Mouse (Mus musculus) megakaryocyte, adult 5-6 weeks (primary cell): ENCODE measurements at regions not wholly inside any gene's neighbourhood (a gene's known extent, or its start where the extent isn't known, plus 50 kb on each side); places are given as distances from the start of the nearest gene placed in this dataset.
"Not testable (repeated sequence)": the region's sequence is repeated elsewhere in the genome, so short reads cannot be mapped to it uniquely, and the experiment has no call there.

ENCODE experiments used
- ATAC-seq: 2 replicates; pipeline ENCODE4 v1.8.0; 2016; ENCODE audit warnings: mild to moderate bottlenecking, inconsistent platforms; ENCODE audit not compliant: poor library complexity, severe bottlenecking

DNA sequence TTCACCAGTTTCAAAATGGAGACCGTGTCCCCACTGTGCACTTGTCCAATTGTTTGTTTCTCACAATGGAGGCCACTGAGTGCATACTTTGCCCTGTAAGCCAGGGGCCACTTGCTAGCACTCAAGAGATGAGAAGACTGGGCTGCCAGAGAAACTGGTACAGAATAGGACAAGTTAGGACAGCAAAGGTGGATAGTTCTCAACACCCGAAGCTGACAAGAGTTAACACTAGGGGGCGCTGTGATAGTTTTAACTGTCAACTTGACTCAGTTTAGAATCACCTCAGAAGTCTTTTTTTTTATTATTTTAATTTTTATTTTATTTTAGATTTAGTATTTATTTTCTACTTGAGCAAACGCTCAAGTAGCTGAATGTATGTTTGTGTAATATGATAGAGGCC is 188.2 kb upstream of the Asap2 start:
- ATAC-seq = not testable (repeated sequence)

DNA sequence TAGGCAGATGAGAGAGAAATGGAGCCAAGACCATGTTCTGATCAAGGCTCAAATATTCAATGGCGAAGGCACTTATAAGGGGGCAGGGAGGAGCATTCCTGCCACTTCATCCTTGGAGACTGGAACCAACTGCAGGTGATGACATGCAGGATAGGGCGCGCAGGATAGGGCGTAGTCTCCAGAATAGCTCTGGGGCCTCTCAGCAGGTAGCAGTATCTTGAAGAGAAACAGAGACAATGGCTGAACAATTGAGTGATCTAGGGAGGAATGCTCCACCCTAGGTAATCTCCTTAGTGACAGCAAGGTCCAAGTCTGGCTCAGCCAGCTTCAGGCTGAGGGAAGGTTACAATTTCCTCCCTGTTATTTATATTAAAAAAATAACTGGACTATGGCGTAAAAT is 184.8 kb upstream of the Asap2 start:
- not testable (repeated sequence) for ATAC-seq

DNA sequence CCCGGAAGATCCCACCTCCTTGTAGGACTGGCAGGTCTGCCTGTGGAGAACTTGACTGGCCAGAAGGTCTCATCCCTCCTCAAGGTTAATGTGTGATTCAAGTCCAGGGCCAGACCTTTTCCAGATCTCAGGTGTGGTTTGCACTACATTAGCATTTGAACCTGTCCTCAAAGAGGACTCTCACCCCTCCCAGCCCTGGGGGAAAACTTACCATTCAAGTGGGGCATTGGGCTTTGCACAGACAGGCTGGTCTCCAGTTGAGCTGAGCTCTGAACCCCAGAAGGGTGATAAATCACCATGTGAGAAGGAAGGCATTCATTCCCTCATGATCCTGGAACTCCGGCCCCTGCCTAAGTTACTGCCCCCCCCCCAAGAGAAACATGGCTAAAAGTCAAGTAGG is 183.6 kb upstream of the Asap2 start:
- no peak for ATAC-seq

DNA sequence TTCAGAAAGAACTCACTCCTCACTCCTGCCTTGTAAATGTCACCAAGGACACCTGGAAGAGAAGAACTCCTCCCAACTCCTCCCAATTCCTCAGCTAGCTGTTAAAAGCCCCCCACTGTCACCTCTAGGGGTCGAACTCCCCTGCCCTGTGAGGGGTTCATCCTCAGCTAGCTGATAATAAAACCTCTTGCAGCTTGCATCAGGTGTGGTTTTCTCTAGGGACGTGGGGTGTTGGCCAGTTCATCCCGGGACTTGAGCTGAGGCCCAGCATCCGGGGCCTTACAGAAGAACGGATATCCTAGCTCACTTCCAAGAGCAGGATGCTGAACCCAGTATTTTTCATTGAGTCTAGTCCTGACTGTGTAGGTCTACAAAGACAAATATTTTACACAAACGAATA is 176.4 kb upstream of the Asap2 start:
- not testable (repeated sequence) for ATAC-seq

DNA sequence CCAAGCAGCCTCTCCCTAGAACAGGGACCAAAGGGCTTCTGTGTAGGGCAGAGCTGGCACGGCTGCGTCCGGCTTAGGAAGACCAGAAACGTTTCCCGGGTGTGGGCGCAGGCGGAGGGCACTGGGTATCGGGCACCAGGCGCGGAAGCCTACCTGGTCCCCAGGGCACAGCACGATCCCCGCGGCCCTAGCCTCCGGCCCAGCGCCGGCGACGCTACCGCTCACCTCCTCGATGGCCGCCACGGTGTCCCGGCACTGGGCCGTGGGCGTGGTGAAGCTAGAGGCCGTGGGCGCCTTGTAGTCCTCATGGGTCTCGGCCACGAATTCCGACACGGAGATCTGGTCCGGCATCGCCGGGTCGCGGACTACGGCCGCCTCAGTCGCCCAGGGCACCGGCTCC is 175.1 kb upstream of the Asap2 start:
- not testable (repeated sequence) for ATAC-seq

DNA sequence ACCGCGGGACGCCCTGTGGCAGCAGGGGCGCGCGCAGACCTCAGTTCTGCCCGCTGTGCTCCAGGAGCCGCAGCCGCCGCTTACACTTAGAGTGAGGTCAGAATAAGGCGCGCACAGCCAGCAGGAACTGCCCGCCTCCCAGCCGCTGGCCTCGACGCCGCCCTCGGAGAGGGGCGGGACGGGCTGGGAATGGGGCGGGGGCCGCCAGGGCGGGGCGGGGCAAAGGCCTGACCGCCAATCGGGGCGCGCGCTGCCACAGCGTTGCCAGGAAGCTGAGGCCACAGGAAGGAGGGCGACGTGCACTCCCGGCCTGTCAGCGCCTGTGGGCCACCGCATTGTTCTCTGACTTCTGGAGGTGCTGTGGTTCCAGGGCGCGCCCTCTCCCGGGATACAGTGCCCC is 174.7 kb upstream of the Asap2 start:
- peak; percentile 57 for ATAC-seq

DNA sequence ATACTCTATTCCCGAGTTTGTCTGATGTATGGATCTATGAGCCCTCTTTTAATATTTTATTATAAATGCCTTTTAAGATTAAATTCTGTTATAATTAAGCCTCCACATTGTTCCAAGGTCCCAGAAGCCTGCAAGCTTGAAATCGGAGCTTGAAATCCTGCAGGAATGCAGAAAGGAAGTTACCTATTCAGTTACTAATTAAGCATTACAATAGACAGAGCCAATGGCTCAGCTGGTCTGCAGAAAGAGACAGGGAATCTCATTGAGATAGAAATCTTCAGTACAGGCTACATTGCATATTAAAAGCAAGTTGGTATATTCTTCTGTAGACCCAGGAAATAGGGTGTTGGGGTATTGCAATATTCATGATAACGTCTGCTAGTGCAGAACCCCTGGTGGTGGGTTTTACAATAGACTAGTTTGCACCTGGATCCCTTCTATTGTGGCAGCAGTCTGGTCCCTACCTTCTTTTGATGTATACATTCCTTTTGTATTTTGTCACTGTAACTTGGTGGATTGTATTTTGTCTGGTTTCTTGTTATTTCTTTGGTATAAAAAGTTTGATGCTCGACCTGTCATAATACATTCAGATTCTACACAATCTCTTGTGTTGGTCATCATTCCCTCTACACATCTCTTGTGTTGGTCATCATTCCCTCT is 146.5 kb upstream of the Asap2 start:
- ATAC-seq = not testable (repeated sequence)

DNA sequence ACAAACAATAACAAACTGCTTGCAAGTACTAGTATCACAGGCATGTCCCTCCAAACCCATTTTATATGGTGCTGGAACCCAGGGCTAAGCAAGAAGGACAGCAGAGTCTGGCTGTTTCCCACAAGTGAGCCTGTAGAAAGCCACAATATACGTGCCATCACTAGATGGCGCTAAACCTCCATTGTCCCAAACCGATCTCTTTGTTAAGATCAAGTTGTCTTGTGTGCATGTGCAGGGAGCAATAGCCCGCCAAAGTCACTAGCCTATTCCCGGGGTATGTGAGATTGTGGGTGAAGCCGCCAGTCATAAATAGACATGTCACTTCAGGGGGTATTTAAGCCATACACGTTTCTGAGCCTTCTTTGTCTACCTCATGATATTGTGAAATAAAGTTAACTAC is 145.4 kb upstream of the Asap2 start:
- not testable (repeated sequence) for ATAC-seq

DNA sequence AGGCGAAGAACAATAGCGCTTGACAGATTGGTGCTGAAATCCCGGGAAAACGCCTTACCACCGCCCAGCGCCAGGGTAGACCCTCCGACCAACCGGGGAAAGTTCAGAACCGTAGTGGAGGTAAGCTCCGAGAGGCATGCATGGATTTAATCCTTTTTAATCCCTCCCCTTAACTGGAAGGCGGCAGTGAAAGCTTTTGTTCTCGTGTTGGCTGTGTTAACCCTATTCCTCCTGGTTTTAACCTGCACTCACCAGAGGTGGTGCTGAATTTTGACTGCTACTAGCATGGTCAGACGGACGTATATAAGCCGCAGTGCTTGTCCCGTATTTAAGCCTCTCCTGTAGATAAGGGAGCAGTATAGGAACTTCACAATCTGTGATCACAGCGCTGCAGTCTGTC is 145.0 kb upstream of the Asap2 start:
- no peak for ATAC-seq

DNA sequence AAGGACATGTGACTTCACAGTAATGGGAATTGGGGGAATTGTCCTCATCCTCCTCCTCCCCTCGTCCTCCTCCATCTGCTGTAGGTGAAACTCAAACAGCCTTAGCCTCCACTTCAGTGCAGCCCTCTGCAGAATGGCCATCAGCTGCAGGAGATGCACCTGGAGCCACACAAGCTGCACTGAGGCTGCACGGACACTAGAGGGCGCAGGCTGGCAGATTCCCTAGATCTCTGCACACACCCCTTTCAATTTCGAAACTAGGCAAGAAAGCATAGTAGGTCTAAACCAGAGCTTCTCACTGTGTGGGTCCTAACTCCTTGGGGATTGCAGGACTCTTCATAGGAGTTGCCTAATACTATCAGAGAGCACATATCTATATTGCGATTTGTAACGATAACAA is 106.2 kb upstream of the Asap2 start:
- not testable (repeated sequence) for ATAC-seq

DNA sequence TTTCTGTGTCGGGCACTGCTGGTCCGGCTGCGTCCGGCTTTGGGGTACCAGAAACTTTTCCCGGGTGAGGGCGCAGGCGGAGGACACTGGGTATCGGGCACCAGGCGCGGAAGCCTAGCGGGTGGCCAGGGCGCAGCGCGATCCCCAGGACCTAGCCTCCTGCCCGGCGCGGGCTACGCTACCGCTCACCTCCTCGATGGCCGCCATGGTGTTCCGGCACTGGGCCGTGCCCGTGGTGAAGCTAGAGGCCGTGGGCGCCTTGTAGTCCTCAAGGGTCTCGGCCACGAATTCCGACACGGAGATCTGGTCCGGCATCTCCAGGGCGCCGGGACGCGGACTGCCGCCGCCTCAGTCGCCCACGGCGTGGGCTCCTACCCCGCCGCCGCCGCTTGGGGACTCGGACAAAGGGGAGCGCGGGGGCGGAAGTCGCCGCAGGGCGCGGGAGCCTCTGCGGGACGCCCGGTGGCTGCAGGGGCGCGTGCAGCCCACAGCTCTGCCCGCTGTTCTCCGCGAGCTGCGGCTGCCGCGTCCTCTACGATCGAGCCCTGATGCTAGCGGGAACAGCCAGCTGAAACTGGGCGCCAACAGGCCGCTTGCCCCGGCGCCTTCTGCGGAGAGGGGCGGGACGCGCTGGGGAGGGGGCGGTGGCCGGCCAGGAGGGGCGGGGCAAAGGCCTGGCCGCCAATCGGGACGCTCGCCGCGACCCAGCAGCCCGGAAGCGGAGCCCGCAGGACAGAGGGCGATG is 69.4 kb upstream of the Asap2 start:
- ATAC-seq = peak; percentile 100

DNA sequence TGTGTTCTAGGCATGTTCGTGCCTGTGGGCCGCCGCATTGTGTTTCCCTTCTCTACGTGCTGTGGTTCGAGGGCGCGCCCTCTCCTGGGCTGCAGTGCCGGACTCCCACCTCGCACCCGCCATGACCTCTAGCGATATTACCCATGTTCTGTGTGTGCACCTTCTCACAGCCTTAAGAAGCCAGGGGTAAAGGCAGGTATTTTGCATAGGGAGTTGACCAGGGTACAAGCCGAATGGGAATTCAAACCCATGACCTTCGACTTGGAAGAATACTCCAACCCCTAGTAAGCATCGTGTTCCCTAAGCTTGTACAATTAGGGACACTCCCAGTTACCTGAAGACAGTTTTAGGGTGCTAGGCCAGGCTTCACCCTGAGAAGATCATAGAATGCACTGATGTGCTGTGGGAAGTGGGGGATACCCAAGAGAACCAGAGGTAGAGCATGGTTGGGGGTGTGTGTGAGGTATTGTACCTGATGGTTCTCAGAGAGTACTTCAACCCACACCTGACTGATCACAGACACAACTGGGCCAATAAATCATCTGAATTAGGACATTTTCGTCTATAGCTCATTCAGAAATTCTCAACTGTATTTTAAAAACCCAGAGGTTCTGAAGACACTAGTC is 68.7 kb upstream of the Asap2 start:
- not testable (repeated sequence) for ATAC-seq

DNA sequence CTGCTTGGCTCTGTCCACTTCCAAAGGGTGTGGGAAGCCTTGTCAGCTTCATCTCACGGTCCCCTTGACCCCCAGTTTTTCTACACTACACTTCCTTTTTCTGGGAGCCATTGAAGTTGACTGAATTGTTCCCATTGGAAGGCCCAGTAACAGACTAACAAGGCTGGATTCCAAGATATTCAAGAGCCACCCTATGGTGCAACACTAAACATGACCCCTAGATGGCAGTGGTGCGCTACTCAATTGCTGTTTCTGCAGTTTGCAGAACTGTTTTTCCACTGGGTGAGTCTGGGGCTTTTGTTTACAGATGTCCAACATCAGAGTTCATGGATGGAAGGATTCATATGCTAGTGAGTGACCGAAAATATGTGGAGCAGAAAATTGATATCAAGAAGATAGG is 61.3 kb upstream of the Asap2 start:
- not testable (repeated sequence) for ATAC-seq
